Mouse (Mus musculus) kidney, postnatal 4 days (tissue): ENCODE measurements around the gene Nudt22.
"Not testable (repeated sequence)": the region's sequence is repeated elsewhere in the genome, so short reads cannot be mapped to it uniquely, and the experiment has no call there.

Experiments used
- DNase-seq, 2 experiments: peaks; one replicate each; pipeline ENCODE4 v3.0.0; 2021; ENCODE audit warnings: mixed read lengths in 2 of 2

Gene Nudt22

GRCm38 (mm10) chr19:6994489-6994888, 1.4 kb downstream of the Nudt22 start:
- no peak for DNase-seq

GRCm38 (mm10) chr19:6994002-6994401, 1.9 kb downstream of the Nudt22 start:
- DNase-seq, result no peak

- no peak for DNase-seq
Observed at GRCm38 (mm10) chr19:6993011-6993770, 2.7 kb downstream of the Nudt22 start.

- DNase-seq, result peak; percentile 98 to 99
Observed at GRCm38 (mm10) chr19:6992011-6992858, 3.7 kb downstream of the Nudt22 start, which contains the start of gene Dnajc4. Gene Dnajc4, minus strand, starts transcription at chr19:6992572.

- DNase-seq, result not testable (repeated sequence)
Observed at GRCm38 (mm10) chr19:6991166-6991565, 4.8 kb downstream of the Nudt22 start.

GRCm38 (mm10) chr19:6990712-6991111, 5.2 kb downstream of the Nudt22 start:
- DNase-seq, result no peak

GRCm38 (mm10) chr19:6989251-6989650, 6.7 kb downstream of the Nudt22 start:
- DNase-seq, result no peak

- no peak for DNase-seq
Observed at GRCm38 (mm10) chr19:6987904-6988285, 8.0 kb downstream of the Nudt22 start.

GRCm38 (mm10) chr19:6987061-6987903, 8.6 kb downstream of the Nudt22 start, which contains the start of gene Vegfb:
Gene Vegfb, minus strand, starts transcription at chr19:6987651.
- peak; percentile 77 to 83 for DNase-seq

GRCm38 (mm10) chr19:6985951-6986708, 9.8 kb downstream of the Nudt22 start:
- DNase-seq, result no peak

GRCm38 (mm10) chr19:6985300-6985699, 10.6 kb downstream of the Nudt22 start:
- DNase-seq, result no peak

GRCm38 (mm10) chr19:6983621-6984020, 12.3 kb downstream of the Nudt22 start:
- DNase-seq, result no peak

GRCm38 (mm10) chr19:6981465-6981864, 14.5 kb downstream of the Nudt22 start:
- no peak for DNase-seq

- DNase-seq, result peak; percentile 98 to 100
Observed at GRCm38 (mm10) chr19:6980381-6981093, 15.4 kb downstream of the Nudt22 start, which contains the start of gene Fkbp2. Gene Fkbp2, minus strand, starts transcription at chr19:6980501.

GRCm38 (mm10) chr19:6979486-6980380, 16.2 kb downstream of the Nudt22 start:
- peak; percentile 100 for DNase-seq

GRCm38 (mm10) chr19:6979001-6979479, 16.9 kb downstream of the Nudt22 start:
- DNase-seq, result peak; percentile 44 to 54

- DNase-seq, result no peak
Observed at GRCm38 (mm10) chr19:6978639-6978974, 17.3 kb downstream of the Nudt22 start.

- DNase-seq, result no peak
Observed at GRCm38 (mm10) chr19:6977759-6978638, 17.9 kb downstream of the Nudt22 start.
